Mouse (Mus musculus): Measurements from ENCODE around the gene C1qa. TPM values are rescaled to one million over a fixed set of nuclear protein-coding genes. Genes with fewer than 3 reads are reported as not detected.

The C1qa gene
- 8.4 to 19.9 TPM (median 11.4 TPM) in 4 replicates for total RNA-seq (2023; ENCODE audit: inconsistent age)

GRCm38 (mm10) chr4:136898637-136899036, at the start of gene C1qa:
TSS of gene C1qa (minus strand) at chr4:136898803.

GRCm38 (mm10) chr4:136892811-136893210, 5.8 kb downstream of the C1qa start, which contains the start of gene C1qc:
TSS of gene C1qc (minus strand) at chr4:136893065.

DNA sequence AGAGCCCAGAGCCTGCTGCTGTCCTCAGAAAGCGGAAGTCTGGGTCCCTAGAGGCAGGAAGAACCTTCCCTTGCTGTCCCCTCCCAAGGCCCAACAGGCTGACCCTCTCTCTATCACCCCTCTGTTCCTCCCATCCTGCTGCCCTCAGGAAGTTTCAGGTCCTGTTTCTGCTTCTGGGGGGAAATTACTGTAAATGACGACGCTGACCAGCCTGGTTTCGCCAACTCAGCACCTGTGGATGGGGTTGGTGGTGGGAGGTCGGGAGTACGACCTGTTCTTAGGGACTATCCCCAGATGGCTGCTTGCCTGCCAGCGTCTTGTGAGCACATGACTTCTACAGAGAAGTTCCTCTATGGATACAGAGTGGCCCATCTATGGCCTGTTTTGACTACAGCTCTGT, 12.5 kb downstream of the C1qa start, which contains the start of gene C1qb:
C1qb (minus strand) TSS at position 87 of the 400 bp plus-strand sequence.

Other genes with a start within 250 kb of the C1qa start
- gene Ephb2, start 62.8 kb downstream of the C1qa start, total RNA-seq (2023; ENCODE audit: inconsistent age), result not detected in 4 replicates
- 10.2 to 19.7 TPM (median 13.7 TPM) in 4 replicates for gene C1qb, start 12.6 kb downstream of the C1qa start, total RNA-seq (2023; ENCODE audit: inconsistent age)
- gene C1qc, start 5.7 kb downstream of the C1qa start, total RNA-seq (2023; ENCODE audit: inconsistent age), result 7.0 to 19.1 TPM (median 13.5 TPM) in 4 replicates
- not detected in 4 replicates for gene Epha8, start 58.0 kb upstream of the C1qa start, total RNA-seq (2023; ENCODE audit: inconsistent age)
- gene Zbtb40, start 150.0 kb upstream of the C1qa start, total RNA-seq (2023; ENCODE audit: inconsistent age), result 24.9 to 25.6 TPM (median 25.1 TPM) in 4 replicates